ENCODE assay signal across 22 mouse cellular contexts in genomic region chr13:113440137-113440536, GRCm38 (mm10).
"Had no signal": no experiment of that assay in that cellular context is flagged by ENCODE, and none has a peak within 500 bp of the region (broad histone marks: within the 10 kb centered on the region; RNA-seq: fewer than 3 reads in every experiment).

No protein-coding gene starts in this region.

- ATAC-seq: forebrain, embryonic 16.5 days; hindbrain, postnatal 0 days; intestine, embryonic 16.5 days; liver, embryonic 12.5 days had no signal

- H3K4me1 ChIP-seq: hindbrain, embryonic 13.5 days; hindbrain, embryonic 15.5 days; limb, embryonic 13.5 days; limb, embryonic 15.5 days had no signal

- H3K27ac ChIP-seq: hindbrain, embryonic 13.5 days; hindbrain, embryonic 15.5 days; hindbrain, postnatal 0 days; kidney, embryonic 15.5 days; limb, embryonic 13.5 days; limb, embryonic 15.5 days; liver, embryonic 12.5 days; liver, embryonic 14.5 days had no signal

- H3K9ac ChIP-seq: heart, embryonic 12.5 days; hindbrain, embryonic 13.5 days; hindbrain, embryonic 15.5 days; kidney, embryonic 15.5 days; limb, embryonic 13.5 days; limb, embryonic 15.5 days; liver, embryonic 12.5 days; liver, embryonic 14.5 days had no signal

- DNase-seq: gastrocnemius, postnatal 14 days; gastrocnemius, postnatal 36 days; heart, adult 18-20 months; kidney, adult 11 months; kidney, adult 2 months; kidney, adult 9 months; kidney, postnatal 10 days; kidney, postnatal 36 days; layer of hippocampus, adult 9-11 months; layer of hippocampus, postnatal 36 days; left cerebral cortex, postnatal 4 days had no signal

- H3K4me2 ChIP-seq: heart, embryonic 12.5 days; hindbrain, embryonic 13.5 days; hindbrain, embryonic 15.5 days; kidney, embryonic 15.5 days; limb, embryonic 13.5 days; limb, embryonic 15.5 days; liver, embryonic 12.5 days had no signal

- H3K9me3 ChIP-seq: heart, embryonic 12.5 days; hindbrain, embryonic 13.5 days; hindbrain, embryonic 15.5 days; kidney, embryonic 15.5 days; limb, embryonic 13.5 days; limb, embryonic 15.5 days; liver, embryonic 12.5 days had no signal

- H3K36me3 ChIP-seq: heart, embryonic 12.5 days; hindbrain, embryonic 13.5 days; hindbrain, embryonic 15.5 days; kidney, embryonic 15.5 days; limb, embryonic 13.5 days; limb, embryonic 15.5 days; liver, embryonic 12.5 days had no signal

- H3K27me3 ChIP-seq: heart, embryonic 12.5 days; hindbrain, embryonic 13.5 days; hindbrain, embryonic 15.5 days; kidney, embryonic 15.5 days; limb, embryonic 13.5 days; limb, embryonic 15.5 days; liver, embryonic 12.5 days had no signal

- H3K4me3 ChIP-seq: heart, embryonic 12.5 days; hindbrain, embryonic 13.5 days; hindbrain, embryonic 15.5 days; kidney, embryonic 15.5 days; limb, embryonic 13.5 days; limb, embryonic 15.5 days; liver, embryonic 12.5 days had no signal
